21 mouse cellular contexts compared by ENCODE assay signal in genomic region chr13:16968995-16969394, GRCm38 (mm10).
DNase-seq lines count a peak whose midpoint lies in the region; ATAC-seq and TF ChIP-seq lines count a peak whose summit lies in the region.
"Had no signal": no experiment of that assay in that cellular context is flagged by ENCODE, and none has a peak within 500 bp of the region (broad histone marks: within the 10 kb centered on the region; RNA-seq: fewer than 3 reads in every experiment).

No protein-coding gene starts in this region.

- no peaks in the 10 kb centered on the region for H3K36me3 ChIP-seq in lung, embryonic 14.5 days (ENCODE audit: insufficient read depth)
- H3K36me3 ChIP-seq: embryonic facial prominence, embryonic 13.5 days; forebrain, embryonic 12.5 days; heart, embryonic 10.5 days; hindbrain, embryonic 12.5 days had no signal

- DNase-seq in lung, embryonic 14.5 days = peak; percentile 6
- no peak for DNase-seq in lung, postnatal 25 days (ENCODE audit: low spot score)
- peak; percentile 4 to 6 for DNase-seq in right cerebral cortex, adult 2 months (ENCODE audit: low spot score in 2 of 2)
- no peak for DNase-seq in right cerebral cortex, postnatal 36 days (ENCODE audit: low spot score in 2 of 2)
- peak; percentile 3 to 5 for DNase-seq in frontal cortex, postnatal 36 days (ENCODE audit: low spot score in 2 of 2)
- no peak for DNase-seq in kidney, postnatal 36 days
- DNase-seq: adrenal gland, adult 8-10 months; adrenal gland, postnatal 36 days; cerebellum, adult 11 months; cerebellum, adult 9-11 months; cerebellum, postnatal 36 days; gastrocnemius, postnatal 10 days; heart, adult 18-20 months; heart, postnatal 10 days; heart, postnatal 4 days had no signal

- H3K4me3 ChIP-seq in lung, embryonic 14.5 days (ENCODE audit: low read depth, low read length) = no peak overlapping the region
- H3K4me3 ChIP-seq: embryonic facial prominence, embryonic 13.5 days; forebrain, embryonic 12.5 days; heart, embryonic 10.5 days; hindbrain, embryonic 12.5 days had no signal

- no peak for ATAC-seq in lung, embryonic 14.5 days (ENCODE audit: insufficient read depth)
- ATAC-seq: forebrain, embryonic 16.5 days; hindbrain, postnatal 0 days had no signal

- no peak overlapping the region for H3K9ac ChIP-seq in lung, embryonic 14.5 days
- H3K9ac ChIP-seq: embryonic facial prominence, embryonic 13.5 days; forebrain, embryonic 12.5 days; hindbrain, embryonic 12.5 days had no signal

- H3K4me2 ChIP-seq in lung, embryonic 14.5 days = no peak overlapping the region
- H3K4me2 ChIP-seq: embryonic facial prominence, embryonic 13.5 days; forebrain, embryonic 12.5 days; hindbrain, embryonic 12.5 days had no signal

- no peak overlapping the region for H3K27ac ChIP-seq in lung, embryonic 14.5 days (ENCODE audit: low read depth)
- H3K27ac ChIP-seq: embryonic facial prominence, embryonic 13.5 days; forebrain, embryonic 12.5 days; heart, embryonic 10.5 days; hindbrain, embryonic 12.5 days; hindbrain, postnatal 0 days had no signal

- H3K27me3 ChIP-seq in lung, embryonic 14.5 days (ENCODE audit: insufficient read depth, low read length) = no peaks in the 10 kb centered on the region
- H3K27me3 ChIP-seq: embryonic facial prominence, embryonic 13.5 days; forebrain, embryonic 12.5 days; hindbrain, embryonic 12.5 days had no signal

- no peaks in the 10 kb centered on the region for H3K9me3 ChIP-seq in lung, embryonic 14.5 days (ENCODE audit: low read depth, low read length)
- H3K9me3 ChIP-seq: embryonic facial prominence, embryonic 13.5 days; forebrain, embryonic 12.5 days; heart, embryonic 10.5 days; hindbrain, embryonic 12.5 days had no signal

- TF ChIP-seq CTCF in lung, embryonic 14.5 days (IDR thresholded peaks at IDR 0.05; ENCODE audit: low read depth) = no peak

- WGBS in lung, embryonic 14.5 days = 71% methylated on average over 5 of the region's 5 CpGs

- no peaks in the 10 kb centered on the region for H3K4me1 ChIP-seq in lung, embryonic 14.5 days (ENCODE audit: insufficient read depth)
- H3K4me1 ChIP-seq: embryonic facial prominence, embryonic 13.5 days; forebrain, embryonic 12.5 days; heart, embryonic 10.5 days; hindbrain, embryonic 12.5 days had no signal

Comparison
In these comparisons a context has a peak if more than half of its experiments do, and no peak if none do; other contexts are left out.
1. DNase-seq: peak in lung, embryonic 14.5 days (single experiment), right cerebral cortex, adult 2 months (2 of 2) and frontal cortex, postnatal 36 days (2 of 2); none in lung, postnatal 25 days (single experiment), right cerebral cortex, postnatal 36 days (0 of 2) and kidney, postnatal 36 days (0 of 2).